Mouse (Mus musculus) ES-CJ7 (cell line): ENCODE data around the gene Tmem136.
A peak's percentile ranks its signal among the peaks of the same experiment; 100 is the strongest.

ENCODE experiments used
- DNase-seq: peaks from one replicate; pipeline ENCODE4 v3.0.0; 2011; ENCODE audit warnings: low read depth, low spot score

The Tmem136 gene

DNA sequence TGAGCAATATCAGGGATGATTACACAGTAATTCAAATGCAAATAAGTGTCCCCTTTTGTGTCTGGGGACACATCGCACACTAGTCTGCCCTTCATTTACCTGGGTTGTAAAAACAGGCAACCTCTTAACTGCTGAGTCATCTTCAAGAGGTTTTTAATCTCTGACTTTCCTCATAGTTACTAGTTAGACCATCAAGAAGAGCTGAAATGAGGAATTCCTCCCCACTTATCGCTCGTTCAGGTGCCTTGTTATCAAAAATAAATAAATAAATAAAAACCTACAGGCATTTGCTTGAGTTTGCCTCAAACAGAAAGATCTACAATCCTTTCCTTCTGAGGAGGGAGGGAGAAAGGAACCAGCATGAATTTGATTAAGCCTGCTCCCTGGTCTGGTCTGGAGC is 7.6 kb downstream of the Tmem136 start:
- no peak for DNase-seq

GRCm38 (mm10) chr9:43108081-43108480 is 8.3 kb downstream of the Tmem136 start:
- DNase-seq, result no peak

- DNase-seq, result no peak
Measured at GRCm38 (mm10) chr9:43107555-43107954, 8.8 kb downstream of the Tmem136 start.

DNA sequence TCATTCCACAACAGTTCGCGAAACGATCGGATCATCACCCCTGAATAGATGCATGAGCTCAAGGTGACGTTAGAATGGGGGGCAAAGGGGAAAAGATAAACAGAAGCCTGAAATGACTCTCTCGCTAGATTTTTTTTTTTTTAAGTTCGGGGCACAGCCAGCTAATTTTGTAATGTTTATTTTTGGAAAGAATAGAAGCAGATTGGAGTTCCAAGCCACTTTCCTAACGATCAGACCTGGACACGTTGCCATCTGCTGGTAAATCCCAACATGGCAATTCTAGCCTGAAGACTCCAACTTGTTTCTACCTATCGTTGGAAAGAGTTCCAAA is 9.2 kb downstream of the Tmem136 start, which contains the start of gene Arhgef12:
Arhgef12 (minus strand) TSS at position 53 of the 331 bp plus-strand sequence.
- peak; percentile 60 for DNase-seq

DNA sequence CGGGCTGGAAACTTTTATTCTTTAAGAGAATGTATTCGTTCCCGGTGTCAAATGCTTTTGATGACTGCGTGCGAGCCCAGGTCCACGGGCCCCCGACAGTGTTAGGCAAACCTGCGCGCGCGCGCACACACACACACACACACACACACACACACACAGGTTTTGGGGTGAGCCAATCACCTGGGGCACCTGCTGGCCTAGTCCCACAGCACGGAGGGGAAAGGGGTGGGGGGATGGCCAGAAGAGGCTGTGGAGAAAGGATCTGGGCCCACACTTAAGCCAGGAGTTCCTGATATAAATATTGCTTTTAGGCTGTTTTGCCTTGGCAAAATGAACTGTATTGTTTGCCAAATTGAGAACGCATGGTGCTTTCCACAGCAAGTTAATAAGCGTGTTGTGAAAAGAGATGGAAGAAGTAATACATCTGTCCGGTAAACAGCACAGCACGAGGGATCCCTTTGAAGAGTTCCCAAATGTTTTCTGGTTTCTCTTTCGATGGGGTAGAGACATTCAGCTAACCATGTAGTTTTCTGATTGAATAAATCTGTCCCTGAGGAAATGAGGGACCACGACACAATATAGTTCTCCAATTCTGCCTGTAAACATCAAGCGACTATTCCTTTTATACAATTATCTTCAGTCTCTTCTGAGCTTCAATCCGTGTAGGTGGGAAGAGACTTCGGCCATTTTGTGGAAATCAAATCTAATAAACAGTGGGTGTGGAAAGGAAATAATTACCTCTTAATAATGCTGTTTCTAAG is 9.8 kb downstream of the Tmem136 start:
- peak; percentile 42 for DNase-seq

DNA sequence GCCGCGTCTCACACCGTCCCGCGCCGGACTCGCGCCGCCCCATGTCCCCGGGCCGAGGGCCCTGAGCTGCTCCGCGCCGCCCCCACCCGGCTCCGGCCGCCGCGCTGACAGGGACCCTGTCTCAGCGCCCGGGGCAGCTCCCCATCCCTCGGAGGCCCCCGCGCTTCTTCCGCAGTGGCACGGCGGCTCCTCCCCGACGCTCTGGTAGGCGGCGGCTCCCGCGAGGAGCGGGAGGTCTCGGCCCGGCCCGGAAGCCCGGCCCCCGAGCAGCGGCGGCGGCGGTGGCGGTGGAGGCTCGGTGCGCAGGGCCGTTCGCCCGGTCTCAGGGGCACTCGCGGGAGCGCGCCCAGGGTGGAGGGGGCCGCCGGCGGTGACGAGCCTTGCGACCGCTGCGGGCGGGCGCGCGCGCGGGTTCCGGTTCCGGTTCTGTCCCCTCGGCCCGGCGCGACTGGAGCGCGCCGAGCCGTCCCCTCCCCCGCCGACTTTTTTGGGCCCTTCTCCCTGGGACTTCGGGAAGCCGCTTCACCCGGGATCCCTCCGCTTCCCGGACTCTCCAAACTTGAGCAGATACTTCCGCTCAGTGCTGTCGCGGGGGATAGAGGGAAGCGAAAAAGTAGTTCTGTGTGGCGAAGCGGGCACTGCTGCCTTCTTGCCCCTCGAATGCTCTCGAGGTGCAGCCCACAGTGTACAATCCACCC is 10.6 kb downstream of the Tmem136 start:
- DNase-seq, result peak; percentile 93

- peak; percentile 45 for DNase-seq
Measured at GRCm38 (mm10) chr9:43104873-43105663, 11.3 kb downstream of the Tmem136 start.

- DNase-seq, result no peak
Measured at GRCm38 (mm10) chr9:43104526-43104872, 11.9 kb downstream of the Tmem136 start.

GRCm38 (mm10) chr9:43103675-43104299 is 12.6 kb downstream of the Tmem136 start:
- no peak for DNase-seq

DNA sequence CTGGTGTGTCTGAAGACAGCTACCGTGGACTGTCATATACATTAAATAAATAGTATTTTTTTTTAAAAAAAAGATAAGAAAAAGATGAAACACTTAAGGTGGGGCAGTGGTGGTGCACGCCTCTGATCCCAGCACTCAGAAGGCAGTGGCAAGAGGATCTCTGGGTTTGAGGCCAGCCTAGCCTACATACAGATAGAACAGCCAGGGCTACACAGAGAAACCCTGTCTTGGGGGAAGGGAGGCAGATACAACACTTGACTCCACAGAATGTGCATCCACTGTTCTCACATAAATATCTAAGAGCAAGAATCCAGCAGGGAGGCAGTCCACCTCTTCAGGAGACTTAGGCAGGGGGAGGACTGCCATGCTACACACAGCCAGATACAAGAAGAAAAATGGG is 13.4 kb downstream of the Tmem136 start:
- DNase-seq, result no peak

DNA sequence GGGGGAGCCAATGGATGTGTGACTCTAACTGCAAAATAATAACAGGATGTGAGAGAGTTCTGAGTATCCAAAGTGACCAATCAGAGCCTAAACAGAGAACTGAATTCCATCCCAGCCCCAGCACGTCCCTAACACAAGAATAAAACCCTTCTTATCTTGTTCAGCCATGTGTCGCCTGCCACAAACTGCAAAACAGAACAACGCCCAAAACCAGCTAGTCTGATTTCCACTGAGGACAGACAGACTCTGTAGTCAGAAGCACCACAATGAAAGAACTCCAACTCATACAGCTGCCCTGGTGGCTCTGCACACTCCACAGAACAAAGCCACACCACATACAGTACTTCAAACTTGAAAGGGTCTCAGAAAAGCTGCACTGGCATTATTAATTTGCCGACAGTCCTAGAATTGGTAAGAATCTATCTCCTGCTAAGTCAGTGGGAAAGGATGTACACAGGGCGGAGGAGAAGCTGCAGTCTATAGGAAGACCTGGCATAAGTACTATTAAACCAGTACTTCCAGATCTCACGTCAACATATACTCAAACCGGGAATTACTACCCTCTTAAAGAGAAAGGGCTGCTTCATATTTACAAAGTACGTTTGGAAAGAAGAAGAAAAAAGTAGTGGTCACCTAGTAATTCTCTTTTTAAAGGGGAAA is 14.3 kb downstream of the Tmem136 start:
- DNase-seq, result no peak

- DNase-seq, result no peak
Measured at GRCm38 (mm10) chr9:43098922-43099321, 17.4 kb downstream of the Tmem136 start.

DNA sequence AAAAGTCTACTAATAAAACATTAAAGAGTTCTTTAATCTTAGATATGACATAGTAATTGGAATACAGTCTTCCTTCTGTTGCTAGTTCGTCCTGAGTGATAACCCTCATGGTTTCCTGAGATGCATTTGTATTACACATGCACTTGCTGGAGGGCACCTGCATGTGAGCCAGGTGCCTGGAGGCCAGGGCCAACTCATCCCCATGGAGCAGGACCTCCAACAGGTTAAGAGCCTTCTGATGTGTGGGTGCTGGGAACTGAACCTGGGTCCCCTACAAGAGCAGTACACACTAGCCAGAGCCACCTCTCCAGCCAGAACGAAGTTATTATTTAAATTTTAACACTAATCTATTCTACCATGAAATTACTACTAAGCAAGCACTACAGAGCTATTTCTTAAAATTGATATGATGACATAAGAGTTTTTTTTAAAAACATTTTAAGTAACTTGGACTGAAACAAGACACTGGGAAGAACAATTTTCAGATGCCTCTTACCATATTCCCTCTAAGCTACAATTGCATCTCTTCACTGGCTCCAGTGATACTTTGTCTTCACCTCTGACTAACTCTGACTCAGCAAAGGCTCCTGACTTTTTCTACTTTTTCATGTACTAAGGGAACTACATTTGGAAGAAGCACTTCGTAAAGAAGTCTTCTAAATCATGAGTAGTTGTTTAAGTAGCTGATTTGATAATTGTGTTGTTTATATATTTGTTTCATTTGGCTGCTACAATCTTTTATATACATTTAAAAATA is 18.4 kb downstream of the Tmem136 start:
- no peak for DNase-seq

- DNase-seq, result no peak
Measured at GRCm38 (mm10) chr9:43096337-43096736, 20.0 kb downstream of the Tmem136 start.

DNA sequence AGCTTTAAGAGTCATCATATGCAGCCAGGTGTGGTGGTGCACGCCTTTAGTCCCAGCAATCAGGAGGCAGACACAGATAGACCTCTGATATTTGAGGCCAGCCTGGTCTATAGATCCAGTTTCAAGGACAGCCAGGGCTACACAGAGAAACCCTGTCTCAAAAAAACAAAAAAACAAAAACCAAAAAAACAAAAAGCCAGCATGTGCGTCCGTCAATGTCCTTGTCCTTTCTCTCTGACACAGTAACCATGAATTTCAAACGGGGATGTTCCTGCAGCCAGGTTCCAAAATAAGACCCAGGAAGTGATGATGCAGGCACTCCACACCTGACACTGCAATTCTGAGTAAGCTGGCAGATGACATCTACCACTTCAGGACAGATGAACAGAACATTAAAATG is 21.5 kb downstream of the Tmem136 start:
- DNase-seq, result no peak

DNA sequence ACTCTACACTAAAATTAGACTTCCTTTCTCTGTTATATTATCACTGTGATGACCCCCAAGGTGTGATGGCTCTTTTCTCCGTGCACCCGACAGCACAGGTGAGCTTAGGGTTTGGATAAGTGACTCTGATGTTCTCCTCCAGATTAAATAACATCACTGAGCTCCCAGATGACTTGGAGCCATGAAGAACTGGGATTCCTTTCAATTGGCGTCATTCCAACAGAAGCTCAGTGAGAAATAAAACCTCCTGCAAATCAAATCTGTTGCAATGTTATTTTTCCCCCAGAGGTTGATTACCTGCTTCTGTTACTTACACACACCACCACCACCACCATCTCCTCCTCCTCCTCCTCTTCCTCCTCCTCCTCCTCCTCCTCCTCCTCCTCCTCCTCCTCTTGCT is 22.6 kb downstream of the Tmem136 start:
- no peak for DNase-seq

GRCm38 (mm10) chr9:43085686-43086285 is 30.6 kb downstream of the Tmem136 start:
- DNase-seq, result peak; percentile 35

GRCm38 (mm10) chr9:43084496-43085362 is 31.6 kb downstream of the Tmem136 start:
- DNase-seq, result no peak

DNA sequence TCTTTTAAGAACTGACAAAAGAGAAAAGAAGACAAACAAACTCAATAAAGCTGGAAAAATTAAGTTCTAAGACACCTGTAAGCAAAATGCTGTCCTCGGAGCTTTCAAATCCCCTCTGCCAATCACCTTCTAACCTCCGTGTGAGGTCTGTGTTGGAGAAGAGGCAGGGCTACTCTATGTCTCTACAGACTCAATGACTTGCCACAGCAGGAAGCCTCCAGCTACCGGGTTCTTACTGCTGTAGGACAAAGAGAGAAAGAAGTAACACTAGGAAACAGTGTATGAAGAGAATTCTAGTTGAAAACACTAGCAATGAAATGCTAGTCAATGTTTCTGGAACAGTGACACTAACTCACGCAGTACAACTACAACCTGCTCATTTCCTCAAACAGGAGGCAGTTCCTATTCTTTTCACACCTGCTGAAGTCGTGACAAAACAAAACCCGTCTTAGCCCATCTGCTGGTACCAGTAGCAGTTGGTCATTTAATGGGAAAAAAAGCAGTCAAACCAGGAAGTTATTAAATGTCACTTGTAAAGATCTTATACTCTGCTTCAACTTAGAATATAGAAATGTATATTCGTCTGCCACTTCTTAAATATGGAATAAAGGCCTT is 32.8 kb downstream of the Tmem136 start:
- peak; percentile 69 for DNase-seq
